Mouse (Mus musculus) liver, postnatal 0 days (tissue): ENCODE measurements around the gene Ggps1.

ENCODE experiments used
- CTCF ChIP-seq: sonication (generic); IDR thresholded peaks from 2 replicates; pipeline ENCODE4 v1.5.1; 2016; ENCODE audit warnings: antibody characterized with exemption, low read depth
- EP300 ChIP-seq: IDR thresholded peaks from 2 replicates; pipeline ENCODE4 v1.6.1; 2016; ENCODE audit warnings: antibody characterized with exemption, low read depth, mild to moderate bottlenecking

- TF ChIP-seq CTCF (peak; percentile 59), EP300 (no peak)
These were observed 59.2 kb downstream of the Ggps1 start for GRCm38 (mm10) chr13:14004086-14004485.
